Mouse (Mus musculus) cerebellum, adult 2 months (tissue): ENCODE data around the gene Tmem206. TPM values are rescaled to one million over a fixed set of nuclear protein-coding genes. Genes with fewer than 3 reads are reported as not detected.

ENCODE experiments used
- DNase-seq, 2 experiments: peaks; one replicate each; pipeline ENCODE4 v3.0.0; 2021
- H3K27ac ChIP-seq: fragments of 200-500 bp; 2 replicates; pipeline ENCODE4 v1.5.1; 2012; ENCODE audit warnings: low read length, control low read depth, inconsistent platforms; ENCODE audit not compliant: insufficient read depth
- H3K27me3 ChIP-seq: fragments of 200-500 bp; 2 replicates; pipeline ENCODE4 v1.6.1; 2012; ENCODE audit warnings: inconsistent platforms, mild to moderate bottlenecking, low read length, moderate library complexity; ENCODE audit not compliant: control insufficient read depth, insufficient read depth
- H3K4me1 ChIP-seq: fragments of 200-500 bp; 2 replicates; pipeline ENCODE4 v1.6.1; 2011; ENCODE audit warnings: low read length; ENCODE audit not compliant: control insufficient read depth, insufficient read depth
- H3K4me3 ChIP-seq: fragments of 200-500 bp; replicated peaks from 2 replicates; pipeline ENCODE3; 2011; ENCODE audit warnings: mild to moderate bottlenecking, low read depth, low read length, control low read depth; ENCODE audit not compliant: insufficient read depth
- CTCF ChIP-seq: fragments of 200-500 bp; IDR thresholded peaks from 2 replicates; pipeline ENCODE4 v1.5.1; 2011; ENCODE audit warnings: low read depth, mild to moderate bottlenecking, control low read depth, low read length, moderate library complexity, borderline replicate concordance; ENCODE audit not compliant: insufficient read depth
- POLR2A ChIP-seq: fragments of 200-500 bp; IDR thresholded peaks from 2 replicates; pipeline ENCODE4 v1.6.1; 2011; ENCODE audit warnings: low read length, control low read depth, borderline replicate concordance; ENCODE audit not compliant: insufficient read depth
- WGBS: fragments of 180-500 bp; shearing (Covaris S2); methylation state at CpG from one replicate; pipeline ENCODE4 v1.1.7; 2018; 5-methylcytosine and 5-hydroxymethylcytosine counted together
- polyA plus RNA-seq: library from polyadenylated mRNA; depleted of rRNA; stranded (reverse); fragments of >200 nt; gene quantifications from 2 replicates; pipeline ENCODE4 v1.2.3, GENCODE M21; 2012

The Tmem206 gene
- polyA plus RNA-seq, 1 experiment = 11.5 TPM

DNA sequence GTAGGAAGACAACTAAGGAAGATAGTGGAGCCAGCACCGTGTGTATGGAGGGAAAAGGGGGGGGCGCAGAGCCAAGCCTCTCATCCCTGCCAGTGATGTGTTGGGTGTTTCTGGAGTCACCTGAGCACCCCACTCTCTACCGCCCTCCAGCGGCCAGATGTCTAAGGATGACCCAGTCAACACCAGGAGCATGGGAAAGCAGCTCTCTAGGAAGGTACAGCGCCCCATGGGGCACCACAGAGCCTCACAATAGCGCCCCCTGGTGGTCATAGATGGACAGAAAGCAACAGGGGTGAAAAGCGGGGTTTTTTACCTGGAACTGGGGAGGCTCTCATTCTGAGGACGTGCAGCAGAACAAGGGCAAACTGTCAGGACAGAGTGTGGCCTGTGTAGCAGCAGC lies 37.0 kb upstream of the Tmem206 start:
- DNase-seq = peak in 1 of 2 experiments; percentile 26
- Histone ChIP-seq H3K4me1 (peaks cover 12% of the 10 kb centered on the region), H3K27ac (no peak overlapping the region), H3K4me3 (no peak overlapping the region), H3K27me3 (no peaks in the 10 kb centered on the region)
- peak; percentile 35; the same call in 1 of the 2 replicates for TF ChIP-seq CTCF
- TF ChIP-seq POLR2A = no peak
- 43% methylated on average over 8 of the region's 8 CpGs for WGBS

DNA sequence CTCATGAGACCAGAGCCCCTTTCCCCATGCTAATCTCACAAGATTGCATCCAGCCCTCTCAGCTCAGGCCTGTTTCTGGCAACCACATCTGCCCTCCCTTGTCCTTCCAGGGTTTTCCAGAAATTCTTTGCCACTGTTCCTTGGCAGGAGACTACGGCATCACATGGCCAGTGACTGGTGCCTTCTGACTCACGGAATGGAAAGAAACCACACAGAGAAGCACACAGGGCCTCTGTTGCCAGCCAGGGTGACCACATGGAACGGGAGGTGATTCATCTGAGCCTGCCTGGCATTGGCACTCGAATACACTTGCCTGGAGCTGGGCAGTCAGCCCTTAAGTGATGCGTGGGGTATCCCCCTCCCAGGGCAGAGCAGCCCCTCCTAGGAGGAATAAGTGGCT lies 33.4 kb upstream of the Tmem206 start:
- no peak overlapping the region for H3K4me3 ChIP-seq
- H3K27me3 ChIP-seq = no peaks in the 10 kb centered on the region
- TF ChIP-seq POLR2A (no peak), CTCF (no peak)
- peak; percentile 72 to 88 for DNase-seq
- no peak overlapping the region for H3K27ac ChIP-seq
- WGBS = 8% methylated on average over 5 of the region's 5 CpGs
- peaks cover 27% of the 10 kb centered on the region for H3K4me1 ChIP-seq

DNA sequence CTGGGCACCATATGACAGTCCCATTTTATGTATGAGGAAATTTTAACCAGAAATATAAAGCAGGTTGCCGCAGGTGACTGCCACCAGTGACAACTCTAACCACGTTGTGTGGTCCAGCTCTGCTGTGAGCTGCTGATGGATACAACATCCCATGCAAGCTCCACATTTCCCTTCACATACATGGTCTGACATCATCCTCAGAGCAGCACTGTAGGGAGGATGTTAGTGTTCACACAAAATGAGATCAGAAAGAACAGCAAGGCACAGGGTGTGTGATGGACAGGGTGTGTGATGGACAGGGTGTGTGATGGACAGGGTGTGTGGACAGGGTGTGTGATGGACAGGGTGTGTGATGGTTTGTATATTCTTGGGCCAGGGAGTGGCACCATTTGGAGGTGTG lies 32.7 kb upstream of the Tmem206 start:
- Histone ChIP-seq H3K27me3 (no peaks in the 10 kb centered on the region), H3K4me3 (no peak overlapping the region), H3K27ac (no peak overlapping the region), H3K4me1 (peaks cover 27% of the 10 kb centered on the region)
- no peak for DNase-seq
- WGBS = 76% methylated on average over 2 of the region's 2 CpGs
- no peak for TF ChIP-seq POLR2A
- no peak for TF ChIP-seq CTCF

DNA sequence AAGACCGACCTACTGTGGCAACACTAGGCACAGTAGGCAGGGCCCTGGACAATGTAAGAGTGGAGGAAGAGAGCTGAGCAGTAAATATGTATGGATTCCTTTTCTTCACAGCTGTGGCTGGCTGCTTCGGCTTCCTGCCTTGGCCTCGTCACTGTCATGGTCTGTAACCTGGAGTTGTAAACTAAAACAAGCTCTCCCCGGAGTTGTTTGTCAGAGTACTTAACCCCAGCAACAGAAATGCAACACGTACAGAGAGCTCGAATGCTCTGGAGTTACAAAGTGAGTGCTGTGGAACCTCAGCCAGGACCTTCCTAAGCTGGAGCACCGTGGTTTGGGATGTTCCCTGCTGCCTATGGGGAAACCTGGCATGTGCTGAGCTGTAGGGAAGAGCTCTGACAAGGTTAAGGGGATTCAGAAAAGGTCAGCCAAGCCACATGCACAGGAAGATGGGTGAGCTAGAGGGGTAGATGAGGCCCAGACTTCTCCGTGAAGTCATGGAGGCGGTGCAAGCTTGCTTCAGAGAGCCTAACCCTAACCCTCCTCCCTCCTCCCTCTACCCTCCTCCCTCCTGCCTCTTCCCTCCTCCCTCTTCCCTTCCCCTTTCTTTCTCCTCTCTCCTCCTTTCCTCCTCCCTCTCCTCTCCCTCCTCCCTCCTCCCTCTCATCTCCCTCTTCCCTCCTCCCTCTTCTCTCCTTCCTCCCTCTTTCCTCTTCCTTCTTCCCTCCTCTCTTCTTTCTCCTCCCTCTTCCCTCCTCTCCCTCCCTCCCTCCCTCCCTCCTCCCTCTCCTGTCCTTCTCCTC lies 31.5 kb upstream of the Tmem206 start:
- no peak overlapping the region for H3K4me3 ChIP-seq
- TF ChIP-seq POLR2A (no peak), CTCF (no peak)
- DNase-seq = no peak
- peaks cover 27% of the 10 kb centered on the region for H3K4me1 ChIP-seq
- H3K27me3 ChIP-seq = no peaks in the 10 kb centered on the region
- H3K27ac ChIP-seq = no peak overlapping the region
- WGBS = 89% methylated on average over 9 of the region's 9 CpGs

DNA sequence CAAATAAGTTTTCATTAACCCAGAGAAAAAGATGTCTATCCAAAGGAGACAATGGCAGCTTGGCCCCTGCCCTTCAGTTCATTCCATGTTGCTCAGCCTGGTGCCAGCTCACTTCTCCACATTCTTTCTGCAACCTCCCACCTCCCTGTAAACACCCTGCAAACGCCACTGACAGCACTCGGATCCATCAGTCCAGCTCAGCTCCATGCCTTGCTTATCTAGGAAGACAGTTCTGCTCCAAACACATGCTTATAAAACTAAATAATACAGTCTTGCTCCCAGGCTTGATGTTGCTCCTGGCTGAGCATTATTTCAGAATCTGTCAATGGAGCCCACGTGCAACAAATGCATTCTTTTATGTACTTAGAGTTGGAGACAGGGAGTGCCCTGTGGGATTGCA lies 29.9 kb upstream of the Tmem206 start:
- 42% methylated on average over 3 of the region's 3 CpGs for WGBS
- no peak overlapping the region for H3K27ac ChIP-seq
- peaks cover 27% of the 10 kb centered on the region for H3K4me1 ChIP-seq
- H3K4me3 ChIP-seq = no peak overlapping the region
- no peak for DNase-seq
- no peak for TF ChIP-seq CTCF
- no peak for TF ChIP-seq POLR2A
- no peaks in the 10 kb centered on the region for H3K27me3 ChIP-seq

DNA sequence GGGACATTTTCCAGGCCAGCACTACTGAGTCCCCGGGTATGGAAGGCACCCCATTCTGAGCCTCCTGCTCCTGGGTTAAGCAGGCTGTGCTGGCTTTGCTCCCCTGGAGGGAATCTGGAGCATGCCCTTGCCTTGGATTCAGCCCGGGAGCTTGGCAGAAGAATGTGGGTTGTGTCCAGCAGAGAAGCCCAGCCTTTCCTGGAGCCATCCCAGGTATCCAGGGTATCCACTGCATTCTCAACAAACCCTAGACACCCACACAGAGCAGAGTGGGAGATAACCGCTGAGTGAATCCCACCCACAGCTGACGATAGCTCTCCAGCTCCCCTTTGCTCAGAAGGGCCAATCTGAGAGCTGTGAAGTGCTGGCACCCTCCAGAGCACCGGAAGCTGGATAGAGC lies 29.3 kb upstream of the Tmem206 start:
- H3K27me3 ChIP-seq = no peaks in the 10 kb centered on the region
- 16% methylated on average over 5 of the region's 5 CpGs for whole genome bisulfite sequencing
- H3K4me3 ChIP-seq = no peak overlapping the region
- peak; percentile 48 to 62 for DNase-seq
- no peak overlapping the region for H3K27ac ChIP-seq
- TF ChIP-seq POLR2A (no peak), CTCF (no peak)
- H3K4me1 ChIP-seq = peaks cover 27% of the 10 kb centered on the region

DNA sequence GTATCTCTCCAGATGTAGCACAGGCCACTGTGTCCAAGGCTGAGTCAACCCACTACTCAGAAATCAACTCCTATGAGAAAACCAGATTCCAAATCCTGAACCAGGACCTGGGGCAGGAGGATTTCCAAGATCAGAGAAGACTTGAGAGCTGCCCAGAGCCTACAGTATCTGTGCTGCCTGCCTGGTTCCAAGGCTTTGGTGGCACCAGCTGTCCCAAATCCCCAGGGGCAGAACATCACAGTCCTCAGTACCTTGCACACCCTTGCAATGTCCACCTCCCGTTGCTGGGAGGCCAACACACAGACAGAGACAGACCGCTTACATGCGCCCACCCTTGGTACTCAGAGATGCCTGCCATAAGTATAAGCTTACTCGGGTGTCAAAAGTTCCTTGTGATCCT lies 27.4 kb upstream of the Tmem206 start:
- no peak overlapping the region for H3K27ac ChIP-seq
- WGBS = 83% methylated on average over 4 of the region's 4 CpGs
- no peak for TF ChIP-seq POLR2A
- TF ChIP-seq CTCF = no peak

DNA sequence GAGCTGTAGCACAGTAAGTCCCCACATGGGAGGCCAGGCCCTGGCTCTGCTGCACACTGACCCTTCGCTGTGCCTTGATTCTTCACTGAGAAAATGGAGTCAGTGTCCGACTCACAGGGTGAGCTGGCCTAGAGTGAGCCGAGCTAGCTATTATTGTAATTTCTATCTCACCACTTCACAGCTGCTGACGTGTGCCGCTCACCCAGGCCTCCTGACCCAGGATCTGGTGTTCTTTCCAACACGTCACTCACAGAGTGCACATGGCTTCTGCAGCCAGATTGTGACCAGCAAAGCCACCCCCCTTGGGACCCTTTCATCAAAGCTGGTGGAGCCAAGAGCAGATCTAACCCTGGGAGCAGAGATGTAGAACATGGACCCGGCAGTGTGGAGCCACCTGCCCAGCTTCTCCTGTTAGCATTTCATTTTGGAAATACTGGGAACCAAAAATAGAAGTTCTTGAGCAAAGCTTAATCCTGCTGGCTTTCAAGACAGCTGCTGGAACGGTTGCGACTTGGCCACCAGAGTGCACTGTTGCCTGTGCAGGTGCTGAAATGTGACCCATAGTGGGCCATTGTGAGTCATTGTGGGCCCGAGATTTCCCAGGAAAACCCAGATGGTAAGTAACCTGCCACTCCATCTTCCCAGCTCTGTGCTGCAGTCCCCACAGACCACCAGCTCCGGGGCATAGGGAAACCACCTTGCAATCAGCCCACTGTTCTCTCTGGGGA lies 26.3 kb upstream of the Tmem206 start:
- H3K4me1 ChIP-seq = peaks cover 15% of the 10 kb centered on the region
- 46% methylated on average over 11 of the region's 11 CpGs for WGBS
- H3K27ac ChIP-seq = no peak overlapping the region
- peak in 1 of 2 experiments; percentile 29 for DNase-seq
- no peak overlapping the region for H3K4me3 ChIP-seq
- no peaks in the 10 kb centered on the region for H3K27me3 ChIP-seq
- TF ChIP-seq POLR2A = no peak
- peak; percentile 55 for TF ChIP-seq CTCF

More for the DNA sequence above, 27.4 kb upstream of the Tmem206 start:
- Histone ChIP-seq H3K27me3 (no peaks in the 10 kb centered on the region), H3K4me3 (no peak overlapping the region), H3K4me1 (peaks cover 15% of the 10 kb centered on the region)
- no peak for DNase-seq
